12 mouse cellular contexts compared by ENCODE assay signal in genomic region chr9:106269879-106270278, GRCm38 (mm10). TPM values are rescaled to one million over a fixed set of nuclear protein-coding genes. Genes with fewer than 3 reads are reported as not detected.
DNase-seq lines count a peak whose midpoint lies in the region; ATAC-seq and TF ChIP-seq lines count a peak whose summit lies in the region.
"Had no signal": no experiment of that assay in that cellular context is flagged by ENCODE, and none has a peak within 500 bp of the region (broad histone marks: within the 10 kb centered on the region; RNA-seq: fewer than 3 reads in every experiment).

No protein-coding gene starts in this region.

- no peak overlapping the region for H3K27ac ChIP-seq in limb, embryonic 13.5 days
- H3K27ac ChIP-seq in limb, embryonic 10.5 days = no peak overlapping the region
- peak overlapping the region; percentile 29; the same call in 1 of the 2 replicates for H3K27ac ChIP-seq in hindbrain, embryonic 14.5 days

- no peak for ATAC-seq in limb, embryonic 13.5 days (ENCODE audit: low FRiP score, low read depth)
- peak; percentile 70 for ATAC-seq in hindbrain, embryonic 14.5 days (ENCODE audit: low FRiP score)
- peak; percentile 64 for ATAC-seq in monocyte, adult 5-6 weeks (replicated peaks; ENCODE audit: insufficient number of reproducible peaks, low FRiP score, low TSS enrichment, poor library complexity, severe bottlenecking)

- peak overlapping the region; percentile 19; the same call in 1 of the 2 replicates for H3K9ac ChIP-seq in limb, embryonic 13.5 days
- no peak overlapping the region for H3K9ac ChIP-seq in hindbrain, embryonic 14.5 days

- H3K4me1 ChIP-seq in limb, embryonic 13.5 days = no peaks in the 10 kb centered on the region
- H3K4me1 ChIP-seq in limb, embryonic 10.5 days = peaks cover 28% of the 10 kb centered on the region
- H3K4me1 ChIP-seq in hindbrain, embryonic 14.5 days (replicated peaks; ENCODE audit: control insufficient read depth, insufficient read depth, low read length) = peaks cover 17% of the 10 kb centered on the region

- no peak for DNase-seq in limb, embryonic 10.5 days (ENCODE audit: low spot score)
- DNase-seq in brain, embryonic 14.5 days (ENCODE audit: low read depth) = peak; percentile 81
- DNase-seq in hindbrain, embryonic 14.5 days (ENCODE audit: low spot score) = no peak
- DNase-seq in gastrocnemius, postnatal 14 days = no peak
- no peak for DNase-seq in adrenal gland, adult 18-20 months (ENCODE audit: low spot score in 2 of 2)
- DNase-seq in kidney, postnatal 25 days = no peak
- DNase-seq: heart, postnatal 36 days; layer of hippocampus, postnatal 36 days; lung, postnatal 14 days had no signal

- H3K36me3 ChIP-seq in limb, embryonic 13.5 days = no peaks in the 10 kb centered on the region
- no peaks in the 10 kb centered on the region for H3K36me3 ChIP-seq in limb, embryonic 10.5 days
- H3K36me3 ChIP-seq in hindbrain, embryonic 14.5 days (replicated peaks; ENCODE audit: control insufficient read depth, insufficient read depth) = no peaks in the 10 kb centered on the region

- no peak overlapping the region for H3K4me3 ChIP-seq in limb, embryonic 13.5 days
- H3K4me3 ChIP-seq in limb, embryonic 10.5 days = no peak overlapping the region
- H3K4me3 ChIP-seq in hindbrain, embryonic 14.5 days (replicated peaks; ENCODE audit: low read length) = no peak overlapping the region
- H3K4me3 ChIP-seq: erythroblast, embryonic 14.5 days had no signal

- no peak for TF ChIP-seq CTCF in brain, embryonic 14.5 days (IDR thresholded peaks at IDR 0.05; ENCODE audit: borderline replicate concordance, extremely low read depth, insufficient read depth, insufficient read length)

- intact Hi-C loops in gastrocnemius, postnatal 14 days (cut with DNase I; ENCODE audit: low total_unique reads) = loop anchor here (10.0 kb wide), 2 partner anchors 45 to 115 kb away; partner anchors contain the start of genes Glyctk and Tlr9

- H3K4me2 ChIP-seq in limb, embryonic 13.5 days (replicated peaks) = no peak overlapping the region
- H3K4me2 ChIP-seq in hindbrain, embryonic 14.5 days (replicated peaks) = no peak overlapping the region

- no peaks in the 10 kb centered on the region for H3K27me3 ChIP-seq in limb, embryonic 13.5 days
- H3K27me3 ChIP-seq in limb, embryonic 10.5 days (ENCODE audit: low read depth, poor library complexity, severe bottlenecking) = no peaks in the 10 kb centered on the region
- no peaks in the 10 kb centered on the region for H3K27me3 ChIP-seq in hindbrain, embryonic 14.5 days (ENCODE audit: control insufficient read depth, insufficient read depth, low read length)

- H3K9me3 ChIP-seq in limb, embryonic 13.5 days = no peaks in the 10 kb centered on the region
- H3K9me3 ChIP-seq in limb, embryonic 10.5 days (replicated peaks) = no peaks in the 10 kb centered on the region
- no peaks in the 10 kb centered on the region for H3K9me3 ChIP-seq in hindbrain, embryonic 14.5 days (ENCODE audit: control insufficient read depth, low read length)

- no peak for TF ChIP-seq POLR2A in brain, embryonic 14.5 days (IDR thresholded peaks at IDR 0.05; ENCODE audit: borderline replicate concordance, extremely low read depth, insufficient read depth, insufficient read length, poor library complexity, severe bottlenecking)

- WGBS in limb, embryonic 13.5 days = 44% methylated on average over 2 of the region's 2 CpGs
- 62% methylated on average over 2 of the region's 2 CpGs for WGBS in limb, embryonic 10.5 days
- WGBS in hindbrain, embryonic 14.5 days = 14% methylated on average over 2 of the region's 2 CpGs

RNA-seq across cellular contexts. Expression of gene Poc1a, which starts 11.0 kb away (rescaled TPM):
- polyA plus RNA-seq in limb, embryonic 13.5 days (2015; fragmentation: Nextera tagmentation; extraction: Ambion mirVana) = 23.8 and 24.0 TPM in 2 replicates
- polyA plus RNA-seq in limb, embryonic 10.5 days (2016; fragmentation: Nextera tagmentation; extraction: Ambion mirVana) = 42.9 and 43.9 TPM in 2 replicates
- 10.4 and 15.4 TPM in 2 replicates for polyA plus RNA-seq in brain, embryonic 14.5 days (2012; rRNA removed)
- polyA plus RNA-seq in hindbrain, embryonic 14.5 days (2014; fragmentation: Nextera tagmentation; extraction: Ambion mirVana) = 6.3 and 7.3 TPM in 2 replicates
- 0.38 to 2.4 TPM (median 0.85 TPM) in 3 replicates for total RNA-seq in monocyte, adult 5-6 weeks (2017)
- 1 to 10 TPM; 1.8 to 2.5 TPM for total RNA-seq in gastrocnemius, postnatal 14 days (2021)
- total RNA-seq in adrenal gland, adult 18-20 months (2021) = 1 to 10 TPM; 3.2 to 4.3 TPM

RNA-seq across cellular contexts. Expression of gene Alas1, which starts 21.4 kb away (rescaled TPM):
- 99.9 and 101 TPM in 2 replicates for polyA plus RNA-seq in limb, embryonic 13.5 days (2015; fragmentation: Nextera tagmentation; extraction: Ambion mirVana)
- polyA plus RNA-seq in limb, embryonic 10.5 days (2016; fragmentation: Nextera tagmentation; extraction: Ambion mirVana) = 62.8 and 77.9 TPM in 2 replicates
- 75.2 and 75.4 TPM in 2 replicates for polyA plus RNA-seq in brain, embryonic 14.5 days (2012; rRNA removed)
- 99.0 and 99.7 TPM in 2 replicates for polyA plus RNA-seq in hindbrain, embryonic 14.5 days (2014; fragmentation: Nextera tagmentation; extraction: Ambion mirVana)
- 26.0 to 28.0 TPM (median 27.3 TPM) in 3 replicates for total RNA-seq in monocyte, adult 5-6 weeks (2017)
- 100 to 1,000 TPM; 189 to 234 TPM for total RNA-seq in gastrocnemius, postnatal 14 days (2021)
- 1,000 to 10,000 TPM; 1,196 to 1,991 TPM for total RNA-seq in adrenal gland, adult 18-20 months (2021)

RNA-seq across cellular contexts. Expression of gene Tlr9, which starts 47.5 kb away (rescaled TPM):
- 0.05 TPM in 1 of 2 replicates, not detected in the other for polyA plus RNA-seq in limb, embryonic 13.5 days (2015; fragmentation: Nextera tagmentation; extraction: Ambion mirVana)
- not detected in 2 replicates for polyA plus RNA-seq in limb, embryonic 10.5 days (2016; fragmentation: Nextera tagmentation; extraction: Ambion mirVana)
- 0.23 and 0.45 TPM in 2 replicates for polyA plus RNA-seq in brain, embryonic 14.5 days (2012; rRNA removed)
- polyA plus RNA-seq in hindbrain, embryonic 14.5 days (2014; fragmentation: Nextera tagmentation; extraction: Ambion mirVana) = 0.12 TPM in 1 of 2 replicates, not detected in the other
- total RNA-seq in monocyte, adult 5-6 weeks (2017) = 4.2 to 6.6 TPM (median 6.1 TPM) in 3 replicates
- under 1 TPM; 0.42 to 0.43 TPM for total RNA-seq in gastrocnemius, postnatal 14 days (2021)
- under 1 TPM; 0.63 to 0.83 TPM for total RNA-seq in adrenal gland, adult 18-20 months (2021)
